Mouse (Mus musculus) layer of hippocampus, postnatal 10 days (tissue): Measurements from ENCODE around the gene Mrpl48. TPM values are rescaled to one million over a fixed set of nuclear protein-coding genes. Genes with fewer than 3 reads are reported as not detected.

ENCODE experiments used
- DNase-seq, 2 experiments: peaks; one replicate each; pipeline ENCODE4 v3.0.0; 2021; ENCODE audit warnings: low spot score in 2 of 2
- total RNA-seq, 2 experiments: library from RNA; stranded (reverse); gene quantifications; 2 replicates each; pipeline ENCODE4 v1.2.3; 2021

Mrpl48 gene
- total RNA-seq, 2 experiments from 2014 or later: 54.8 to 55.3 TPM

DNA sequence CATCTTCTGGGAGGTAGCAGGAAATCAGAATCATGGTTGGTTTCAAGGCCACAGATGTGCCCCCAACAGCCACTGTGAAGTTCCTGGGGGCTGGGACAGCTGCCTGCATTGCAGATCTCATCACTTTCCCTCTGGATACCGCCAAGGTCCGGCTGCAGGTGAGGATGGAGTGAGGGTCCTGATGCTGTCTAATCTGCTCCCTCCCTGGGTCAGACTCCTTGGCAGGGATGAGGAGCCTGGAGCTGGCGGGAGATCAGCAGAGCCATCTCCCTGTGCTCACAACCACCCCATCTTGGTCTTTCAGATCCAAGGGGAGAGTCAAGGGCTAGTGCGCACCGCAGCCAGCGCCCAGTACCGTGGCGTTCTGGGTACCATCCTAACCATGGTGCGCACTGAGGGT is 111.3 kb downstream of the Mrpl48 start:
- DNase-seq: no peak

DNA sequence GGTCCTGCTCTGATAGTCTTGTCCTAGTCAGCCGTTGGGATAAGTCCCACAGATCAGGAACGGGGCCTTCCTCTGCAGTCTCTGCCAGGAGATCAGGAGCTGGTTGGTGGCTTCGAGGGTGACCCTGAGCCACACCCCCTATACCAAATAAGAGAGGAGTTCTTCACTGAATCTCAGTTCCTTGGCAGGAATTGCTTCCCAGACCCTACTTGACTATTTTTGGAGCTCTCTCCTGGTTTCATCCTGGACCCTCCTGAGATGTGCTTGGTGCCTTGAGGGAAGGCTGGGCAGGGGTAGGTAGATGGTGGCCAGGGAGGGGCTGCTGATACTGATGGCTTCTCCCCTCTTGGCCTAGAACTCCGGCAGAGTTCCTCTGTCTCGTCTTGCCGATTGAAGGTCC is 111.7 kb downstream of the Mrpl48 start:
- DNase-seq: no peak

Other genes starting within 250 kb of the Mrpl48 start
- 10 to 100 TPM; 15.2 to 18.5 TPM for gene C2cd3, start 236.1 kb downstream of the Mrpl48 start, total RNA-seq
- gene Ppme1, start 236.0 kb downstream of the Mrpl48 start, total RNA-seq: 100 to 1,000 TPM; 120 to 123 TPM
- gene Ucp3, start 135.3 kb downstream of the Mrpl48 start, total RNA-seq: 1 to 10 TPM in 1 of 2 experiments, under 1 TPM in 1; 0.65 to 1.3 TPM
- 10 to 100 TPM; 58.2 to 66.6 TPM for gene Ucp2, start 115.0 kb downstream of the Mrpl48 start, total RNA-seq
- under 1 TPM; 0.50 to 0.87 TPM for gene Dnajb13, start 93.3 kb downstream of the Mrpl48 start, total RNA-seq
- 1 to 10 TPM; 5.9 to 6.9 TPM for gene Coa4, start 71.2 kb downstream of the Mrpl48 start, total RNA-seq
- gene Rab6a, start 891 bp downstream of the Mrpl48 start, total RNA-seq: 100 to 1,000 TPM; 297 to 364 TPM
- gene Plekhb1, start 54.1 kb upstream of the Mrpl48 start, total RNA-seq: 10 to 100 TPM; 28.9 to 36.8 TPM
- 100 to 1,000 TPM; 228 to 260 TPM for gene Fam168a, start 98.3 kb upstream of the Mrpl48 start, total RNA-seq